Mouse (Mus musculus) limb, embryonic 13.5 days (tissue): ENCODE data around the gene Cyp2s1. TPM values are rescaled to one million over a fixed set of nuclear protein-coding genes. Genes with fewer than 3 reads are reported as not detected.
A peak's percentile ranks its signal among the peaks of the same experiment; 100 is the strongest.
"Not testable (repeated sequence)": the region's sequence is repeated elsewhere in the genome, so short reads cannot be mapped to it uniquely, and the experiment has no call there.

Source experiments
- ATAC-seq: fragments of 200-750 bp; cut with Nextera tagmentation; 2 replicates; pipeline ENCODE4 v1.8.0; 2017; ENCODE audit warnings: low read depth, moderate number of reproducible peaks, moderate TSS enrichment; ENCODE audit not compliant: low FRiP score
- H3K27ac ChIP-seq: fragments of 300-500 bp; sonication (generic); 2 replicates; pipeline ENCODE4 v1.5.1; 2015; ENCODE audit warnings: inconsistent platforms, mild to moderate bottlenecking, moderate library complexity
- H3K27me3 ChIP-seq: fragments of 300-500 bp; sonication (generic); 2 replicates; pipeline ENCODE4 v1.6.1; 2015; ENCODE audit warnings: mild to moderate bottlenecking, inconsistent platforms
- H3K36me3 ChIP-seq: fragments of 300-500 bp; sonication (generic); 2 replicates; pipeline ENCODE4 v1.6.1; 2015; ENCODE audit warnings: inconsistent platforms, mild to moderate bottlenecking, moderate library complexity
- H3K4me1 ChIP-seq: fragments of 300-500 bp; sonication (generic); 2 replicates; pipeline ENCODE4 v1.6.1; 2015; ENCODE audit warnings: inconsistent platforms
- H3K4me2 ChIP-seq: fragments of 300-500 bp; sonication (generic); replicated peaks from 2 replicates; pipeline ENCODE4 v1.6.1; 2015; ENCODE audit warnings: inconsistent platforms, mild to moderate bottlenecking, moderate library complexity
- H3K4me3 ChIP-seq: fragments of 300-500 bp; sonication (generic); 2 replicates; pipeline ENCODE4 v1.5.1; 2015; ENCODE audit warnings: moderate library complexity, mild to moderate bottlenecking, inconsistent platforms
- H3K9ac ChIP-seq: fragments of 300-500 bp; sonication (generic); 2 replicates; pipeline ENCODE4 v1.6.1; 2015; ENCODE audit warnings: mild to moderate bottlenecking, inconsistent platforms
- H3K9me3 ChIP-seq: fragments of 300-500 bp; sonication (generic); 2 replicates; pipeline ENCODE4 v1.6.1; 2016; ENCODE audit warnings: inconsistent platforms
- WGBS: fragments of 180-500 bp; shearing (Covaris S2); methylation state at CpG from one replicate; pipeline ENCODE4 v1.1.7; 2015; 5-methylcytosine and 5-hydroxymethylcytosine counted together
- polyA plus RNA-seq: library from polyadenylated mRNA; unstranded; fragments of >200 nt; fragmentation: Nextera tagmentation; extraction: Ambion mirVana; gene quantifications from 2 replicates; pipeline ENCODE4 v1.2.1, GENCODE M21; 2015

The Cyp2s1 gene
- polyA plus RNA-seq, 1 experiment from 2014 or later: 1.8 TPM

DNA sequence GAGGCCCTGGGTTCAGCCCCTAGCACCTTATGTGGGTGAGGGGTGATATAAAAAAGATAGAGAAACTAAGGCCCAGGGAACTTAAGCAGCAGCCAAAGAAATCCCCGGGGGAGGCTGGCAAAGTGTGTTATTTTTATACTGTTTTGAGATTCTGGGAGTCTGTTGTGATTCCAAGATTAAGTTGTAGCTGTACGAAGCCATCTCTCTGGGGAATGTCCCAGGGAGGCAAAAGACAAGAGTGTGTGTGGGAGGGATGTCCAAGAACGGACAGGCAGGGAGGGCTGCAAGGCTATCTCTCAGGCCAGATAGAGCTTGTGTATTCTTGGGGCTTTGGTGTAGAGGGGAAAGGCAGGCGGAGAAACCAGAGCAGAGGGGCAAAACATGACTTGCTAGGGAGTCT, 11.9 kb downstream of the Cyp2s1 start:
- no peak overlapping the region for H3K4me2 ChIP-seq
- H3K27ac ChIP-seq: no peak overlapping the region
- no peaks in the 10 kb centered on the region for H3K9me3 ChIP-seq
- peaks cover 25% of the 10 kb centered on the region for H3K4me1 ChIP-seq
- no peaks in the 10 kb centered on the region for H3K27me3 ChIP-seq
- ATAC-seq: no peak
- H3K36me3 ChIP-seq: no peaks in the 10 kb centered on the region
- 77% methylated on average over 4 of the region's 4 CpGs for WGBS
- no peak overlapping the region for H3K4me3 ChIP-seq
- no peak overlapping the region for H3K9ac ChIP-seq

DNA sequence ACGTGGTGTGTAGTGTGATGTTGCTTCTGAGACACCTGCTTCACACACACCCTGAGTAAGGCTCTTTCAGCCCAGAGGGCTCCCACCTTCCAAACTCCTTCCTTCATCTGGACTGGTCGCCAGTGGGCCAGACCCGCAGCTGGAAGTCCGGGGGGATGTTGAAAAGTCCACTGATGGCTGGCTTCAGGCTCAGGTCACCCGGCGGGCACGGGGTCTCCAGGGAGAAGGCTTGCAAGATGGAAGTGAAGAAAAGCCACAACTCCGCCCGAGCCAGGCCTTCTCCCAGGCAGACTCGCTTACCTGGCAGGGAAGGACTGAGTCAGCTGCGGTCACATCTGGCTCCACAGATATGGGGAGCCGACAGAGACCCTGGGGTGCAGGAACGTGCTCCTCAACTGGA, 13.3 kb downstream of the Cyp2s1 start:
- H3K27ac ChIP-seq: peak overlapping the region; percentile 79; the same call in 1 of the 2 replicates

DNA sequence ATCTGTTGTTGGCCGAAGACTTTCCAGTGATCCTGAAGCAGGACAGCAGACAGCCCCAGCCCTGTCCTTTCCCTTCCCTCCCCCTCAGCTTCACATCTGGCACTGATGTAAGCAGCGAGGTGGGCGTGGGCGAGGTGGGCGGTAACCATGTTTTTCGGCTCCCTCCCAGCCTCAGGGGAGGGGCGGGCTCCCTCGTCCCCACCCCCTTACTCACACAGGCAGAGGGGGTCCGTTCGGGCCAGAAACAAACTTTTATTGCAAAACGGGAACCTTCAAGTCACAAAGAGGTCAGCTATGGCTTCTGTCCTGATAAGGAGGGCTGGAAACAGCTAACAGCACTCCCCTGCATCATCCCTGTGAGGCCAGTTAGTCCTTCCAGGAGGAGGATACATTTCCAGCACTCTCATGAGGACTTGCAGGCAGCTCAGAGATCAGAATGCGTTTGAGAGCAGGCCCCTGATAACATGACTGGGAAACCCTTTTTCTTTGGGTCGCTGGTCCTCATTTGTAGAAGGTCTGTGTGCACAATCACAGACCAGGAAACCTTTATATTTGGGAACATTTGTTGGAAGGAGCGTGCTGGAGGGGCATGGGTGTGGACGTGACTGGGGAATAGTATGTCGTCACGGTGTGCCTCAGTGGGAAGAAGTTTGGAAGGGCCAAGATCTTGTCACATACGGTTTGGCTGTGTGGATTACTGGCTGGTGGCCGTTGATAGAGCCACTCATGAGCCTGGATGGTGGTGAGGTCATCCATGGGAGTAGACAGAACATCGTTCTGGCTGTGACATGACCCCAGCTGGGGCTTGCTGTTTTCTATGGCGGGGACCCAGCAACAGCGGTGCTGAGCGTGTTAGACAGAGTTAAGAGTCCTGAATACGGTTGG, 14.2 kb downstream of the Cyp2s1 start:
- Histone ChIP-seq H3K9me3 (no peaks in the 10 kb centered on the region), H3K4me2 (peak overlapping the region; percentile 61), H3K9ac (0 out of 2 replicates have a peak overlapping the region, but pooled peaks have one; percentile 48), H3K36me3 (no peaks in the 10 kb centered on the region), H3K27ac (peak overlapping the region; percentile 79), H3K27me3 (no peaks in the 10 kb centered on the region), H3K4me1 (peaks cover 25% of the 10 kb centered on the region), H3K4me3 (peak overlapping the region; percentile 30)
- 27% methylated on average over 24 of the region's 24 CpGs for WGBS
- ATAC-seq: peak; percentile 86

More for the DNA sequence above, 13.3 kb downstream of the Cyp2s1 start:
- Histone ChIP-seq H3K9me3 (no peaks in the 10 kb centered on the region), H3K27me3 (no peaks in the 10 kb centered on the region), H3K4me3 (no peak overlapping the region), H3K4me1 (peaks cover 25% of the 10 kb centered on the region), H3K4me2 (no peak overlapping the region), H3K9ac (no peak overlapping the region), H3K36me3 (no peaks in the 10 kb centered on the region)
- 70% methylated on average over 13 of the region's 13 CpGs for WGBS
- ATAC-seq: no peak

GRCm38 (mm10) chr7:25801031-25801430, 15.7 kb downstream of the Cyp2s1 start:
- H3K9ac ChIP-seq: no peak overlapping the region
- peaks cover 25% of the 10 kb centered on the region for H3K4me1 ChIP-seq
- no peak for ATAC-seq
- H3K4me3 ChIP-seq: no peak overlapping the region
- no peak overlapping the region for H3K27ac ChIP-seq
- H3K36me3 ChIP-seq: no peaks in the 10 kb centered on the region
- no peak overlapping the region for H3K4me2 ChIP-seq
- no peaks in the 10 kb centered on the region for H3K27me3 ChIP-seq
- WGBS: 91% methylated on average over 6 of the region's 6 CpGs
- no peaks in the 10 kb centered on the region for H3K9me3 ChIP-seq

DNA sequence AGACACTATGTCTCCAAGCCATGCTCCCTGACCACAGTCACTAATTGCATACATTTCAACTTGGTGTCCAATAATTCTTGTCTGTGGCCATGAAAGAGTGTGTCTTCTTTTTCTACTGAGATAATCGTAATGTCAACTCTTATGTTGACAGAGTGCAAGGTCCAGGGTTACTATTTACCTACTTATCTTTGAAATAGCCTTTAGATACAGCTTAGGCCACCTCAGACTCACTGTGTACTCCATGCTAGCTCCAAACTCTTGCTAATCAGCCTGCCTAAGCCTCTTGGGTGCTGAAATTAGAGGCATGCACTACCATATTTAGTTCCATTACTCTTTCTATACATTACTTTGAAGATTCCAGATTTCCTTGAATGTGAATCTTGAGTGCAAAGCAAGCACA, 17.3 kb downstream of the Cyp2s1 start:
- H3K4me1 ChIP-seq: peaks cover 16% of the 10 kb centered on the region
- H3K27me3 ChIP-seq: no peaks in the 10 kb centered on the region
- H3K9me3 ChIP-seq: no peaks in the 10 kb centered on the region
- H3K9ac ChIP-seq: no peak overlapping the region
- H3K4me3 ChIP-seq: no peak overlapping the region
- no peak overlapping the region for H3K27ac ChIP-seq
- 93% methylated on average over 1 of the region's 1 CpGs for WGBS
- H3K36me3 ChIP-seq: no peaks in the 10 kb centered on the region
- no peak for ATAC-seq
- H3K4me2 ChIP-seq: no peak overlapping the region

DNA sequence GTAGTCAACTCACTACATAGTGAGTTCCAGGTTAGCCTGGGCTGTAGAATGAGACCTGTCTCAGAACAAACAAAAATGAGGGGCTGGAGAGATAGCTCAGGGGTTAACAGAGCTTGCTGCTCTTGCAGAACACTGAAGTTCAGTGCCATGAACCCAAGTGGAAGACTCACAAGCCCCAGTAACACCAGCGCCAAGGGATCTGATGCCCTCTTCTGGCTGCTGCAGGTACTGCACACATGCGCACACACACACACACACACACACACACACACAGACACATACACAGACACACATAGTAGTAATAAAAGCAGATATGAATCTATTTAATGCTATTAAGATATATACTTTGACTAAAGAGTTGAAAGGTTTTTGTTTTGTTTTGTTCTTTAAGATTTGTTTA, 18.2 kb downstream of the Cyp2s1 start:
- 81% methylated on average over 2 of the region's 2 CpGs for WGBS
- H3K27me3 ChIP-seq: no peaks in the 10 kb centered on the region
- no peaks in the 10 kb centered on the region for H3K9me3 ChIP-seq
- H3K4me3 ChIP-seq: no peak overlapping the region
- no peak overlapping the region for H3K9ac ChIP-seq
- no peak overlapping the region for H3K4me2 ChIP-seq
- H3K36me3 ChIP-seq: no peaks in the 10 kb centered on the region
- no peak overlapping the region for H3K27ac ChIP-seq
- ATAC-seq: no peak
- H3K4me1 ChIP-seq: peaks cover 16% of the 10 kb centered on the region

- H3K9me3 ChIP-seq: no peaks in the 10 kb centered on the region
- no peak overlapping the region for H3K4me2 ChIP-seq
- H3K27me3 ChIP-seq: no peaks in the 10 kb centered on the region
- no peak overlapping the region for H3K4me3 ChIP-seq
- no peaks in the 10 kb centered on the region for H3K36me3 ChIP-seq
- no peak overlapping the region for H3K9ac ChIP-seq
- H3K27ac ChIP-seq: no peak overlapping the region
- ATAC-seq: no peak
- 79% methylated on average over 8 of the region's 8 CpGs for WGBS
- 0 out of 2 replicates have a peak, but pooled peaks cover 2% of the 10 kb centered on the region for H3K4me1 ChIP-seq
Observed at GRCm38 (mm10) chr7:25794775-25795174, 21.9 kb downstream of the Cyp2s1 start.

- 63% methylated on average over 3 of the region's 3 CpGs for WGBS
- Histone ChIP-seq H3K36me3 (no peaks in the 10 kb centered on the region), H3K4me1 (peaks cover 10% of the 10 kb centered on the region), H3K27me3 (no peaks in the 10 kb centered on the region), H3K9ac (no peak overlapping the region), H3K27ac (no peak overlapping the region), H3K4me2 (no peak overlapping the region), H3K9me3 (no peaks in the 10 kb centered on the region), H3K4me3 (no peak overlapping the region)
- ATAC-seq: no peak
Observed at GRCm38 (mm10) chr7:25793679-25794078, 23.0 kb downstream of the Cyp2s1 start.

- not testable (repeated sequence) for H3K27ac ChIP-seq, ATAC-seq, H3K27me3 ChIP-seq, H3K36me3 ChIP-seq, H3K4me2 ChIP-seq, H3K9me3 ChIP-seq, H3K9ac ChIP-seq, H3K4me3 ChIP-seq, H3K4me1 ChIP-seq
- WGBS: 69% methylated on average over 9 of the region's 9 CpGs
Observed at GRCm38 (mm10) chr7:25792966-25793365, 23.7 kb downstream of the Cyp2s1 start.

DNA sequence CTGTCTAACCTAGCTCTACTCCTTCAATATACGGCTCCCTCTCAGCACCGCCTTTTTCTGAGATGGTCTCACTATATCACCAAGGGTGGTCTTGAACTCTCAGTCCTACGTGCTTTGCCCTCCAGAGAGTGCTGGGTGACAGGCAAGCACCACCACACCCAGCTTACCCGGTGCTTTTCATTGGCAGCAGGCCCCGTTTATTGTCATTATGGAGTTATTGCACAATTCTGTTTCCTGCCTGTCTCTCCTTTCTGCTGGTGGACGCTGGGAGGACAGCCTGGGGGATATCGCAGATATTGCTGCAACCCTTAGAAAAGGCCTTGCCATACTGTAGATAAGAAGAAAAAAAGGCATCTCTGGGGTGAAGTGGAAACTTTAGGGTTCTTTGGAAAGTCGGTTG, 26.1 kb downstream of the Cyp2s1 start:
- H3K4me3 ChIP-seq: no peak overlapping the region
- H3K4me2 ChIP-seq: no peak overlapping the region
- no peaks in the 10 kb centered on the region for H3K27me3 ChIP-seq
- 59% methylated on average over 8 of the region's 8 CpGs for WGBS
- peaks cover 30% of the 10 kb centered on the region for H3K4me1 ChIP-seq
- no peak overlapping the region for H3K27ac ChIP-seq
- H3K36me3 ChIP-seq: peaks cover 3% of the 10 kb centered on the region; the same call in 1 of the 2 replicates
- no peak for ATAC-seq
- no peaks in the 10 kb centered on the region for H3K9me3 ChIP-seq
- H3K9ac ChIP-seq: no peak overlapping the region

- peak overlapping the region; percentile 84; the same call in 1 of the 2 replicates for H3K27ac ChIP-seq
- peaks cover 8% of the 10 kb centered on the region for H3K36me3 ChIP-seq
- peak overlapping the region; percentile 70 for H3K4me3 ChIP-seq
- peak overlapping the region; percentile 87 for H3K4me2 ChIP-seq
- H3K4me1 ChIP-seq: peaks cover 31% of the 10 kb centered on the region
- H3K9me3 ChIP-seq: no peaks in the 10 kb centered on the region
- 16% methylated on average over 3 of the region's 3 CpGs for WGBS
- no peak for ATAC-seq
- peak overlapping the region; percentile 80; the same call in 1 of the 2 replicates for H3K9ac ChIP-seq
- no peaks in the 10 kb centered on the region for H3K27me3 ChIP-seq
Observed at GRCm38 (mm10) chr7:25789129-25789440, 27.6 kb downstream of the Cyp2s1 start.

DNA sequence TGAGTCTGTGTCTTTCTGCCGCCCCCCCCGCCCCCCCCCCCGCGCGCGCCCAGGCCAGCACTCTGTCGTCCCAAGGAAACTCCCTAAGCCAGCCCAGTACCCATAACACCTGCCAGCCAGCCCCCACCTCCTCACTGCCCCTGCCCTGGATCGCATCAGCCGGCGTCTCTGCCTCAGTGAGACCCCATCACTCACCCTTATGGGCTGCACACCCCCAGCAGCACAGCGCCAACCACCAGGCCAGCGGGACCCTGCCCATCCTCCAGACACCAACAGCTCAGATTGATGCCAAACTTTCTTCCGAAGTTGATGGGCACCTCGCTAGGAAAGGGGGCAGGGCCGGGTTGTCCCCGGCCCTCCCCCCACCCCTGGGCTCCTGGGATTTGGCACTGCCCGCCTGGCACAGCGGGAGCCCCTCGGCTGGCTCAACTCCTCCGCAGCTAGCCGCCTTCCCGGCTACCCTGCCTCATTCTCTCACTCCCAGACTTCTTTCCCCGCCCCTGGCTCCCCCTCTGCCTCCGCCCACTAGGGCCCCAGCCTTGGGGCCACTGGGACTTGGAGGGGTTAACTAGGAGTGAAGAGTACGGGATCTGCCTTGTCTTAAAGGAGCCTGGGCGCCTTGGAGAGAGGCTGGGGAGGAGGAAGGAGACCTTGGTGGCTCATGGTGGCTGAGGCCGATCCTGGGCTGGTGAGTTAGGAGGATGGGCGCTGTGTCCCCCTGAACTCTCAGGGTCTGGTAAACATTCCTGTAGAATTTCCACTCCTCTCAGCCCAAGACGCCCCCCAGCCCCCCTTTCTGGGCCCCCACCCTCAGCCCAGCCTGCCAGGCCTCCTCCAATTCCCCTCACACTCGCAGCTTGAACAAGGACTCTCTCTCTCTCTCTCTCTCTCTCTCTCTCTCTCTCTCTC, 28.2 kb downstream of the Cyp2s1 start, which contains the start of gene Axl:
TSS of gene Axl (minus strand) at position 486 of the 909 bp plus-strand sequence.
- H3K4me3 ChIP-seq: peak within 1 kb of the TSS; percentile 70
- peak within 1 kb of the TSS; percentile 80 for H3K9ac ChIP-seq
- no peaks in the 10 kb centered on the region for H3K27me3 ChIP-seq
- 2% methylated on average over 27 of the region's 30 CpGs for WGBS
- H3K36me3 ChIP-seq: peaks cover 14% of the 10 kb centered on the region
- peaks cover 31% of the 10 kb centered on the region for H3K4me1 ChIP-seq
- peak within 1 kb of the TSS; percentile 84 for H3K27ac ChIP-seq
- peak within 1 kb of the TSS; percentile 87 for H3K4me2 ChIP-seq
- no peaks in the 10 kb centered on the region for H3K9me3 ChIP-seq
- ATAC-seq: peak; percentile 93
